8 mouse cellular contexts compared by ENCODE assay signal in the genomic region with DNA sequence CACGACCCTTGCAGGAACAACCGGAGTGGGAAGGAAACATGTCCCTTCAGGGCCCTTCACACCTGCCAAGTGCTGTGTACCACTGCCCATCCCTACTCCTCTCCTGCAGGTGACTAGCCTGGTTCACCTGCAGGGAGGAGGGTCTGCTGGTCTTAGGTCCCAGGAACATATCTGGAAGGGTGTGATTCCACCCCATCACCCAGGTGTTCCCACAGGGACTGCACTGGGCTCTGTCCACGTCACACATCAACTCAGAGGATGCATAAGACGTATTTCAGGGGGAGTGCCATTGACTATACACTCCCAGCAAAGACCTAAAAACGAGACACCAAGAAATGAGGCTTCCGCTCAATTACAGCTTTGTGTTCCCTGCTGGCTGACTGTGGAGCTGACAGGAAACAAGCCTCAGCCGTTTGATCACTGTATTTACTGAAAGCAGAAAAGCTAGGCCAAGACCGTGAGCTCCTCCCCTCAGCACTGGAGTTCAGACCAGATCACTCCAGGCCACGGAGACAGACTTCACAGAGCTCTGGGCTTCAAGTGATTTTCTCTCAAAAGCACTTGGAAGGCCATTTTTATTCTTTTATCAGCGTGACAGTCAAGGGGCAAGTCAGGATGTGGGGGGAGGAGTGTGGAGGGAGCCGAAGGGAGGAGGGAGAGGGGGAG.
DNase-seq lines count a peak whose midpoint lies in the region; ATAC-seq and TF ChIP-seq lines count a peak whose summit lies in the region.

No protein-coding gene starts in this region.

- peak overlapping the region; percentile 19; the same call in 1 of the 2 replicates for H3K27ac ChIP-seq in embryonic fibroblast, embryonic 13.5 days (ENCODE audit: insufficient read depth, low read length)
- peak overlapping the region; percentile 82 for H3K27ac ChIP-seq in hindbrain, embryonic 12.5 days
- peak overlapping the region; percentile 66; the same call in 1 of the 2 replicates for H3K27ac ChIP-seq in limb, embryonic 12.5 days
- peak overlapping the region; percentile 62 for H3K27ac ChIP-seq in midbrain, postnatal 0 days (ENCODE audit: low read depth, low read length)

- ATAC-seq in hindbrain, embryonic 12.5 days (ENCODE audit: low FRiP score), result no peak; the same call in 1 of the 2 replicates
- no peak for ATAC-seq in limb, embryonic 12.5 days (ENCODE audit: insufficient number of reproducible peaks, insufficient read depth, low FRiP score, low TSS enrichment, low read depth)
- ATAC-seq in midbrain, postnatal 0 days (ENCODE audit: low FRiP score), result peak; percentile 58
- no peak for ATAC-seq in megakaryocyte-erythroid progenitor cell, adult 5-6 weeks (replicated peaks; ENCODE audit: low FRiP score, low TSS enrichment, poor library complexity, severe bottlenecking)

- H3K4me2 ChIP-seq in hindbrain, embryonic 12.5 days (replicated peaks), result 0 out of 2 replicates have a peak overlapping the region, but pooled peaks have one; percentile 4
- peak overlapping the region; percentile 22; the same call in 1 of the 2 replicates for H3K4me2 ChIP-seq in limb, embryonic 12.5 days
- 0 out of 2 replicates have a peak overlapping the region, but pooled peaks have one; percentile 5 for H3K4me2 ChIP-seq in midbrain, postnatal 0 days (ENCODE audit: low read depth, low read length, poor library complexity, severe bottlenecking)

- no peak overlapping the region for H3K4me3 ChIP-seq in embryonic fibroblast, embryonic 13.5 days (ENCODE audit: insufficient read depth, low read length)
- H3K4me3 ChIP-seq in hindbrain, embryonic 12.5 days, result no peak overlapping the region
- no peak overlapping the region for H3K4me3 ChIP-seq in limb, embryonic 12.5 days (replicated peaks)
- H3K4me3 ChIP-seq in midbrain, postnatal 0 days (ENCODE audit: low read depth, low read length), result no peak overlapping the region

- no peak for TF ChIP-seq CTCF in embryonic fibroblast, embryonic 13.5 days (IDR thresholded peaks at IDR 0.05; ENCODE audit: borderline replicate concordance, insufficient read depth, low read length)
- peak; percentile 50 for TF ChIP-seq CTCF in midbrain, postnatal 0 days (IDR thresholded peaks at IDR 0.05)

- H3K27me3 ChIP-seq in hindbrain, embryonic 12.5 days, result no peaks in the 10 kb centered on the region
- H3K27me3 ChIP-seq in limb, embryonic 12.5 days, result no peaks in the 10 kb centered on the region
- no peaks in the 10 kb centered on the region for H3K27me3 ChIP-seq in midbrain, postnatal 0 days (ENCODE audit: insufficient read depth, low read length)

- peak overlapping the region; percentile 13; the same call in 1 of the 2 replicates for H3K9ac ChIP-seq in hindbrain, embryonic 12.5 days
- H3K9ac ChIP-seq in limb, embryonic 12.5 days (replicated peaks), result no peak overlapping the region
- no peak overlapping the region for H3K9ac ChIP-seq in midbrain, postnatal 0 days (replicated peaks; ENCODE audit: low read length, poor library complexity, severe bottlenecking)

- H3K36me3 ChIP-seq in hindbrain, embryonic 12.5 days, result peaks cover 24% of the 10 kb centered on the region
- peaks cover 25% of the 10 kb centered on the region for H3K36me3 ChIP-seq in limb, embryonic 12.5 days
- peaks cover 15% of the 10 kb centered on the region for H3K36me3 ChIP-seq in midbrain, postnatal 0 days (ENCODE audit: insufficient read depth, low read length)

- peak; percentile 36 for DNase-seq in adrenal gland, adult 2 months
- no peak for DNase-seq in adrenal gland, adult 8-10 months
- peak; percentile 67 for DNase-seq in midbrain, postnatal 0 days (ENCODE audit: low spot score)
- DNase-seq in frontal cortex, adult 2 months (ENCODE audit: extremely low spot score in 1 of 2, low spot score in 1 of 2), result no peak

- peaks cover 5% of the 10 kb centered on the region for H3K9me3 ChIP-seq in hindbrain, embryonic 12.5 days (replicated peaks)
- H3K9me3 ChIP-seq in limb, embryonic 12.5 days, result peaks cover 6% of the 10 kb centered on the region
- H3K9me3 ChIP-seq in midbrain, postnatal 0 days (ENCODE audit: low read length), result no peaks in the 10 kb centered on the region

- no peak for TF ChIP-seq POLR2A in embryonic fibroblast, embryonic 13.5 days (IDR thresholded peaks at IDR 0.05; ENCODE audit: low read depth, low read length)

- WGBS in hindbrain, embryonic 12.5 days, result 21% methylated on average over 11 of the region's 11 CpGs
- WGBS in limb, embryonic 12.5 days, result 19% methylated on average over 11 of the region's 11 CpGs
- 11% methylated on average over 11 of the region's 11 CpGs for WGBS in midbrain, postnatal 0 days

- peaks cover 6% of the 10 kb centered on the region; the same call in 1 of the 2 replicates for H3K4me1 ChIP-seq in embryonic fibroblast, embryonic 13.5 days (ENCODE audit: control insufficient read depth, insufficient read depth, low read length)
- H3K4me1 ChIP-seq in hindbrain, embryonic 12.5 days, result peaks cover 30% of the 10 kb centered on the region
- H3K4me1 ChIP-seq in limb, embryonic 12.5 days (replicated peaks), result peaks cover 25% of the 10 kb centered on the region
- H3K4me1 ChIP-seq in midbrain, postnatal 0 days (ENCODE audit: insufficient read depth, low read length), result peaks cover 14% of the 10 kb centered on the region

Comparison
In these comparisons a context has a peak if more than half of its experiments do, and no peak if none do; other contexts are left out.
1. DNase-seq: peak in adrenal gland, adult 2 months (single experiment) and midbrain, postnatal 0 days (single experiment); none in adrenal gland, adult 8-10 months (single experiment) and frontal cortex, adult 2 months (0 of 2).
2. H3K27ac ChIP-seq: peak in every context shown above with its lines; median percentile 82 in hindbrain, embryonic 12.5 days; 66 in limb, embryonic 12.5 days; 62 in midbrain, postnatal 0 days; 19 in embryonic fibroblast, embryonic 13.5 days.
3. Peak in every context shown above with its lines, with median percentiles within 50 percentile points of each other: H3K4me2 ChIP-seq.